Mouse (Mus musculus): Measurements from ENCODE around the gene Spats2.
"Not testable (repeated sequence)": the region's sequence is repeated elsewhere in the genome, so short reads cannot be mapped to it uniquely, and the experiment has no call there.

Gene Spats2

DNA sequence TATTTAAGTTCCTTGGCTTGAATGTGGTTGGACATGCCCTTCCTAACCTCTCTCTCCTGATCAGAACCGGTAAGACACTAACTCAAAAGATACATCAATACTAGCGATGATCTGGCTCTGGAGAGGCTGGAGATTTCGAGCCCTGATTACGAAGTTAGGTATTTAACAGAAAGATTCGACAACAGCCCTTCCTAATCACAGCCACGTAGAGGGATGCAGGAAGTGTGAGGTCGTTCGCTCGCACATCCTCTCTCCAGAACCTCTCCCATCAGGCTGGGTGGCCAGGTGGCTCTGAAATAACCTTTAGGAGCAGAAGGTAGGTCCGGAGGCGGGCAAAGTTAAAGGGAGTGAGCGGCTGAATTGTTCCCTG is at the start of gene Spats2:
Gene Spats2, plus strand, starts transcription at position 206 of the 370 bp plus-strand sequence.
- DNase-seq, result no peak

GRCm38 (mm10) chr15:99076011-99076410 is 49.7 kb upstream of the Spats2 start:
- DNase-seq, result not testable (repeated sequence)

DNA sequence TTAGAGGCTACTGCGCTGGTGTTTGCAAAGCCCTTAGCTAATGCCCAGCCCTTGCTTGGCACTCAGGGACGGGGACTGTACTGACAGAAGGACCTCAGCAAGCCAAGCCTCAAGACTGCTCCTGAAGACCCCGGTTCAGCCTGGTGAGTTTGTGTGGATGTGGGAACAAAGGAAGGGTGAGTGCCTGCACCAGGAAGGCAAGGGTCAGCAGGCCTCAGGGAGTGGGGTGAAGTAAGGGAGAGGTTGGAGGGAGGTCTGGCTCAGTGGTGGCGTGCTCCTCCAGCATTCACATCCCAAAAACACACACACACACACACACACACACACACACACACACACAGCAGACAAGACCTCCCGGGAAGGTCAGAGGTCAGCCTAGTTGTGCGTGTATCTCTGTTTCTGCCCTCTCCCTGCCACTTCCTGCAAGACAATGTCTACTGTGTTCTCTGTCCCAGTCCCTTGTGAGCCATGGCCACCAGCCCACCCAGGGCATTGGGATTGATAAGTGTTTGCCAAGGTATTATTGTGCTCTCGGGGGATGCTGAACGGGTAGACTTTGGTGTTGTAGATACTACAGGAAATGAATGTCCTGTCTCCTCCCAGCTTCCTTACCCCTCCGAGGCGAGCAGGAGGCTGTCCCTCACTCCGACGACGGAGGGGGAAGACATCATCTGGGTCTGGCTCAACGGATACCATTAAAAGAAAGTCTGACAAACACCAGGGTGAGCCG is 47.4 kb upstream of the Spats2 start:
- DNase-seq, result no peak

GRCm38 (mm10) chr15:99079804-99080203 is 45.9 kb upstream of the Spats2 start:
- DNase-seq, result no peak

- DNase-seq, result no peak
These were observed 43.4 kb upstream of the Spats2 start for GRCm38 (mm10) chr15:99082322-99082721.

DNA sequence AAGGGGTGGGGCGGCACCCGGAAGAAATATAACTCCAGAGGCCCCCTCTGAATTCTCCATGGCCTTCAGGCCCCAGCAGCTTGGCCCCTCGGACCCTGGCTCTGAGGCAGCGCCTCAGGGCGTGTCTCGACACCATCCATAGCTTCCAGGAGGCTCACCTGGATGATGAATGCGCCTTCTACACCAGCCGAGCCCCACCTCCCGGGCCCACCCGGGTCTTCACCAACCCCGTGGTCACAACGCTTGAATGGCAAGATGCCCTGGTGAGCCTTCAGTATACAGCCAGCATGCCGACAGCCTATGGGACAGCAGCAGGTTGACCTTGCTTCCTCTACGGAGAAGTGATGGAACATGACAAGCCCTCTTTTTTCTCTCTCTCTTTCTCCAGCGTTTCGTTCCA is 42.9 kb upstream of the Spats2 start:
- DNase-seq, result no peak

DNA sequence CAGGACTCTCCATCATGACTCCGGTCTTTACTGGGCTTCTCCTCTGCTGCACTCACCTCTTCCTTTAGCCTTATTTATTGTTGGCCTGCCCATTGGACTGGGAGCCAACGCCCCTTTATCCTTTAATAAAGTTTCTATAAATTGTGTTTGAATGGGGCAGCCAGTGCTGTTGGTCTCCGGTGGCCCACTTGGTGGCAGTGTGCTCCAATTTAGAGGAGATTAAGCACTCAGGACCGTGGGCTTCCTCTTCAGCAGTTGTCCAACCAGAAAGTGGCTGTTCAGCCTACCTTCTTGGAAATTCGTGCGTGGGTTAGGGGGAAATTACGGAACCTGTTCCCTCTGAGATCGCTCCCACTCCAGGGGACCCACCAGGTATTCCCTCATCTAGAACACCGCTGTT is 42.5 kb upstream of the Spats2 start:
- DNase-seq, result peak; percentile 76

DNA sequence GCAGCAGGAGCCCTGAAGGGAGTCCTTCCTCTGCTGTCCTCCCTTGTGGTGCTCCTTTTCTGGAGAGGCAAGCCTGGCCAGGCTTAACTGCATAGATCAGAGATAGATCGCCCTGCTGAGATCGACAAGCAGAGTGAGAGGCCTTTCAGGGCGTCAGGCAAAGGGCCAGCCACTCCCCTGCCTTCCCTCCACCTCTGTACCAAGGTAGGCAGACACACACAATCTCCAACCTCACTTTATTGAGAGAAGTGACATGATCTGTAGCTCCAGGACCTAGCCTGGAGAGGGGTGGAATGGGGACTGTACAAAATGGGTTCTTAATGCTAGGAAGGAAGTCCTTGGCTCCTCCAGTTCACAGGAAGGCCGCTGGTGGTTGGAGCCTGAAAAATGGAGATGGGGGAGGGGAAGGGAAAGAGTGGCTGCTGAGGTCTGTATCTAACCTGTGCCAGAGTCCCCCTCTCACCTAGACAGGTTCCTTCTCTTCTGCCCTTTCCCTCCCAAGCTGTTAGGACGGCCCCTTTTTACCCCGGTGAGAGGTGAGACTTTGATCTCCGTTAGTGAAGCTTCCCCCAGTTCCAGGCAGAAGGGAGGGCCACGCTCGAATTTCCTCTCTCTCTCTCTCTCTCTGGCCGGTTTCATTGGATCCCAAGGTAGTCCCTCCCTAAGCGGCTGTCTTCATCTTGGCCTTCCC is 41.7 kb upstream of the Spats2 start:
- no peak for DNase-seq

DNA sequence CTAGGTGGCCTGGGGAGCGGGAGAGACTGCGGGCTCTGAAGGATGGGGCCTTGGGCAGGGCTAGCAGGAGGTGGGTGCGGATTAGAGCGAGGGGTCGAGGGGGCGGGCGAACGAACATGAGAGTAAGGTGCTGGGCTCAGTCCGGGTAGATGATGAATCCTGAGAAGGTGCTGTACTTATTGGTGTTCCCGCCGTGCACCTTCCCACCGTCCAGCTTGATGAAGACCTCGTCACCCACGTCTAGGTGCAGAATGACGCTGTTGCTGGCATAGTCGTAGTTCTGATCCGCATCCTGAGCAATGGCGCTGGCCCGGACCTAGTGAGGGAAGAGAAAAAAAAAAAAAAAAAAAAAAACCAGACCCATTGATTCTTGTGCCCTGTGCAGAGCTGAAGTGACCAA is 41.1 kb upstream of the Spats2 start:
- DNase-seq, result no peak

DNA sequence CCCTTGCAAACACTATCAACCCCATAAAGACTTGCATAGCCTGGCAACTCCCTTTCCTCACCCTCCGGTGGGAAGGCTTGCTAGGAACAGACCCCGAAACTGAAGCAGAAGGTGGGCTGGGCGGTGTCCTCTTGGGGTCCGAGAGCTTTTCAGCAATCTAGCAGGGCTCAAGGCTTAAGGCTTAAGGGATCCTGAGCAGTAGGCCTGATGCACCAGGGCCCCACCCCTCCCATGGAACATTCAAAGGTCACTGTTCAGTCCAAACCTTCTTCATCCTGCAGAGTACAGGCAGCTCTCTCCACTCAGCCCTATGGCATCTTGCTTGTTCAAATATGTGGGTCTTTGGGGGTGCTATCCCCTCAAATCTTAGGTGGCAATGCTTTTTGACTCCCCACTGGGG is 39.7 kb upstream of the Spats2 start:
- DNase-seq, result no peak

GRCm38 (mm10) chr15:99087253-99088075 is 38.3 kb upstream of the Spats2 start, which contains the start of gene C1ql4:
TSS of gene C1ql4 (minus strand) at chr15:99087817.
- DNase-seq, result no peak

DNA sequence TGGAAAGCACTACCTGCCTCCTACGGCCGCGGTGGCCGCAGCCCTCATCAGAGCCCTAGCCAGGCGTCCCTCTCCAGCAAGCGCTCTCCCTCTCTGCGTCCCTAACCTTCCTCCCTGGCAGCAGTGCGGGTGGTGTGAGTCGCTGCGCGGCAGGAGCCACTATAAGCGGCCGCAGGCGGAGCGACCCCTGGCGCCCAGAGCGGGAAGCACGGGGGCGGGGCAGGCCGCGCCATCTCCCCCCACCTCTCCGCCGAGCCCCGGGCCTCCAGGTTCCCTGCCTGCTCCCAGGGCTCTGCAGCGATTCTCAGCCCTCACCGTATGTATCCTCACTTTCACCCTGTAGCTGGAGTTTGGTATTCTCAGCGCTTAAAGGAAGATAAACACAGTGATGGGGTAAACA is 37.4 kb upstream of the Spats2 start:
- DNase-seq, result peak; percentile 88

DNA sequence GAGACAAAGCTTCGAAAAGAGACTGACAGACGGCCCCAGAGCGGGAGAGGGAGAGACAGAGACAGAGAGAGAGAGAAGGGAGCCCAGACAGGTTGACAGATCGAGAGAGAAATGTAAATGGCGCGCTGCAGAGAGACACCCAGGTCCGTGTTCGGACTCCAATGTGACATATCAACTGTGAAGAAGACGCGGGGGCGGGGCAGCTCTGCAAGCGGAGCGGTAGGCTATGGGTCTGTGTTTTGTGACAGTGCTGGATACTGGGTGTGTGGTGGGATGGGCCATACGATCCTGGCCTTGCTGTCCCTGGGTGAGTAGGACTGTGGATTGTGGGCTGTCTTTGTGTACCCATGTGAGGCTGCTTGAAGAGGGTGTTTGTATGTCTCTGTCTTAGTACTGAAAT is 36.6 kb upstream of the Spats2 start:
- no peak for DNase-seq

DNA sequence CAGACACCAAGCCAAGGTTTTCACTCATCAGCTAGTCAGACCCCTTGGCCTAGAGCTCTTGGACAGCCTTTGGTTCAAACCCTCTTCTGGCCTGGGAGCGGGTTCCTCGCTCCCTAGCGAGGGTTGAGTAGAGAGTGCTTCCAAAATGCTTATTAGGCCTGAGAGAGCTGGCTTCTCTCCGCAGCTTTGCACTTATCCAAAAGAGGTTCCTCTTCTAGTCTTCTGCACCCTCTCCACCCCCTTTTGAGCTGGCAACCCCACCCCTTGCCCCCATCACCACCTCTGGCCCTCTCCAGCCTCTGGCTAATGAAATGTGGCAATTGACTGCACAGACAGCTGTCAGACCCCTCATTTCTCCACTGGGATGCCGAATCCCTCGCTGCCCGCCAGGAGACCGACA is 32.8 kb upstream of the Spats2 start, which contains the start of gene Dnajc22:
Gene Dnajc22, plus strand, starts transcription at position 301 of the 400 bp plus-strand sequence.
- no peak for DNase-seq

DNA sequence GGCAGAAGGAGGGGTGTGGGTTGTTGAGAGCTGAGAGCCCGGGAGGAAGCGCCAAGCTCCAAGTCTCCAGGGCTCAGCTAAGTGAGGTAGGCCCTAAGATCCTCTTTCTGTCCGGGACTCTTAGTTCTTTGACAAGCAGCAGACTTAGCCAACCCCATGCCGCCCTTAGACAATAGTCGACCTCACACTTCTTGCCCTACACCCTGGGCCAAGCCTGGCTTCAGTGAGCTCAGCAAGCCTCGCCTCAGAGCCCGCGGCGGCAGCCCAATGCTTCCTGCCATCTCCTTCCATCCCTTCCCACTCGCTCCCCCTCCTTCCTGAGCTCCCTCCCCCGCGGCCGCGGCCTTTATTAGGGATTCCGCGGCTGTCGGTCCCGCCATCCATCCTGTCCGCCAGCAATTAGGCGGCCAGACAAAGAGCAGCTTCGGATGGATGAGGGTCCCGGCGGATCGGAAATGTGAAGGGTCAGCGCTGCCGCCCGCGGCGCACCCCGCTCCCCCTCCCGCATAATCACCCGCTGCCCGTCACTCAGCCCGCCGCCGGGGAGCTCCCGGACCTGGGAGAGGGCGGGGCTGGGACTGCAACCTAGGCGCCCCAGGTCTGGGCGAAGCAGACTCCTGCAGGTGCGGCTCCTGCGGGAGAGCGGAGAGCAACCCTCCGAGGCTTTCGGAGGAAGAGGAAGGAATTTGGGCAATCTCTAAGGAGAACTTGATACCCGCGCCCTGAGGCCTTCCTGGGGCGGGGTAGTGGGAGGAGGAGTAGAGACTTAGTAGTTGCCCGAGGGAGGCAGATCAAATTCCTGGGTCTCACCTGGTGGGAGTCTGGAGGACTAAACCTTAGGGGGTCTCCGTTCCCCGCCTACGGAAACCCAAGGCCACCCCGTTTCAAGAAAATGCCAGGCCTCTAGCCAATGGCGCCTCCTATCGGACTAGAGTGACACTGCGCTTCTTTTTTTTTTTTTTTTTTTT is 32.1 kb upstream of the Spats2 start:
- peak; percentile 60 for DNase-seq

DNA sequence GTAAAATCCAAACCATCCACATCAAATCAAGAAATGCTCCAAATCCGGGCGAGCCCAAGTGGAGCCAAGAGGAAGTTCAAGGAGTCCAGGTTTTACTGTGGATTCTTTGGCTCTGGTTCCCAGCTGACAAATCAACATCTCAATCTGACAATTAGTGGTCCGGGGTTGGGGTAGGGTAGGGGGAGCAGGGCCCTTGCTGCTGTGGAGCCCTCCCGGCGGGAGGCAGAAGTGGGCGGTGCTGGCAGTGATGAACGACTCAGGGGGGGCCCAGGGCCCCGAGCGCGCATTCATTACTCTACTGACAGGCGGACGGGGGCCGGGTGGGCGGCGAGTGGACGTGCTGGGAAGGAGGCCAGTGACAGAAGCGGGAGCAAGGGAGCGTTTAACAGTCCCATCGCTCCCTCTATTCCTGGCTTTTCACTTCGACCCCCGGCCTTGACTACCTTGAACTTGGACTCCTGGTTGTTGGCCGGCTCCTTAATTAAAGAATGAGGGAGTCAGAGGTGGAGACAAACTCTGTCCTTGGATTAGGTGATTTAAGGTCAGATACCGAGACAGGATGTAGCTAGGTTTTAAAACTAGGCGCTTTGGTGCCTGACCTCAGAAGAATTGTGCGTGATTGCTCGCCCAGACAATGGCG is 31.0 kb upstream of the Spats2 start:
- no peak for DNase-seq

DNA sequence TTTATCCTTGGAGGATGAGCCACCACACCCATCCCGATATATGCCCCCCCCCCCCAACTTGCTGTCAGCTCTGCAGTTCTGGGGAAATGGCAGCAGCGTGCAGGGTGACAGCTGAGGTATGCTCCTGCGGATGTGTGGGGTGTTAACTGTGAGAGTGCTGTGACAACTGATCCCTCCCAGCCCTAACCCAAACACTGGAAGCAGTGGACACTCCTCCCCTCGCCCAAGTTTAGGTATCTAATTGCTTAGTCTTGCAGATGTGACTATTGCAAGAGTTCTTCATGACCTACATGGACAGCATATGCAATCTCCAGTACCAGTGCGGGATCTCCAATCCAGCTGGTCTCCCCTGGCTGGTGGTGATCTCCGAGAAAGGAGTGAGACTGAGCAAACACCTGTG is 30.4 kb upstream of the Spats2 start:
- DNase-seq, result no peak

DNA sequence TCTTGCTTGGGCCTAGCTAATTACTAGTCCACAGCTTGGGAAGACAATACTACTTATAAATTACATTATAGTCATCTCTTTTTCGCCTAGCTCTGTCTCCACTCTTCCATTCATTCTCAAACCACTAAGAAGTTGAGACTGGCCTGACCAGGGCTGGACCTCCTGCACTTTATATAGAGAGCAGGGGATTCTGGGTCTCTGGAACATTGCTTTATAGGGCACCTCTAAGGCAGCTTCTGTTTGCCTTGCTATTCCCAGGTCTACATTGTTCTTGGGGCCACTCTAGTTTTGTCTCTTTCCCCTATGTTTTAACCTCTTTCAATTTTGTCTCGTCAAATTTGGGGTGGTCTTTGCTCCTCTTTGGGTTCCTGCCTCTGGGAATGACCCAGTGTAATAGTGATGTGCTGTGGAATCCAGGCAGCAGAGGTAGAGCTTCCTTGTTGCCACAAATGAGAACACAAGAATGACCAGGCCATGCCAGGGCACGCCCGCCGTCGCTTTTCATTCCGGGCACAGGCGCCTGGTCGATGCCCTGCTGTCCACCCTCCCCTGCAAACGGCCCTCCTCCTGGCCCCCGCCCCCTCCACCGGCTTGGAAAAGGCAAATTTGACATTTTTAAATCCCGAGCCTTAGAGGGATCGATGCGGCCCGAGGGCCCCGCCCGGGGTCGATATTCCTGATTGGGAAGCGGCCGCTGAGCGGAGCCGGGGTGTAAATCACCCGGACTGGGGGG is 29.5 kb upstream of the Spats2 start:
- DNase-seq, result no peak

DNA sequence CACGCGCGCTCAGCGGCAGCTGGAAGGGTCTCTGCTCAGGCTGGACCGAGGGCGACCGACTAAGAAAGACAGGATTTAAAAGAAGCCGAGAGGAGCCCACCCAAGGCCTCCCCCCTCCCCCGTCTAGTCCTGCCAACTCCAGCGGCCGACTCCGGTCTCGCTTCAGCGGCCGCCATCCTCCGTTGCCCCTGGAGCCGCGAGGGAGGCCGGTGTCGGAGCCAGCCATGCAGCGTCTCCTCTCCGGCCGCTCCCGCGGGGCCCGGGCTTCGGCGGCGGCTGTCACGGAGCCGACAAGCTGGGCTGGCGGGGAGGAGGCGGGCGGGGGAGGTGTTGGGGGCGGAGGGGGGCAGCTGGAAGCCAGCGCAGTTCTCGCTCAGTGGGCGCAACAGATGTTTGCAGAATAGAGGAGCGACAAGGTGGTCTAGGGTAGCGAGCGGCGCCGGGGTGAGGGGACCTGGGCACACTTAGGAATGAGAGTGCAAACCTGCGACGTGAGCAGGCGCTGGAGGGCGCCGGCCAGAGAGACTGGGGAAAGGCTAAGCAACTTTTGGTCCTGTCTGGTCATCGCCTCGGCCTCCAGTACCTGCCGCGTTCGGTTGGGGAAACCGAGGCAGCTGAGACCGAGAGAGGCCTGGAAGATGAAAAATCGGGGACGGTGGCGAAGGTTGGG is 28.8 kb upstream of the Spats2 start:
- DNase-seq, result no peak

DNA sequence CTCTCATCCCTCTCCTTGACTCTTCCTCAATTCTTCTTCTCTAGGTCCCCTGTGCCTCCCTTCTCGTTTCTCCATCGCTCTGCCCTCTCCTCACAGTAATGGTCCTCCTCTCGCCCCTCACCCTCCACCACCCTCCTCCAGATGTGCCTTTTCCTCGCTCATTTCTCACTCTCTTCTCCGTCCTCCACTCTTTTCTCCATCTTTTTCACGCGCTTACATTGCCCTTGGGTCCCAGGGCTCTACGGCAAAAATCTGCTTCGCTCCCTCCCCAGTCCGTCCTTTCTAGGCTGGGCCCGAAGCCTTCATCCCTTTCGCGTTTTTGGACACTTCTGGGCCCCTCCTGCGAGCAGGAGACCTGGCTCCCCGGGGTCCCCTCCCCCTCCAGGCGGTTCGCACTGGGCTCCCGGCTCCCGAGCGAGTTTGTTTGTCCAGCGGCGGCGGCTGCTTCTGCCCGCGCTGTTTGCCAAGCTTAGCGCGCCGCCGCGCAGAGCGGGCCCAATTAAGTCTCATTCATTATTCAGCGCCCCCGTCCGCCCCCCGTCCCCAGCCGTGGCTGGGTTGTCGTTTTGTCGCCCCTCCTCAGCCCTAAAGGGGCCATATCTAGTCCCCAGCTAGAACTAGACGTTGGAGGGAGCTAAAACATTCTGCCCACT is 27.8 kb upstream of the Spats2 start:
- DNase-seq, result peak; percentile 54
